Mouse (Mus musculus): ENCODE measurements around the gene Fst. TPM values are rescaled to one million over a fixed set of nuclear protein-coding genes. Genes with fewer than 3 reads are reported as not detected.

Fst gene
- polyA plus RNA-seq, 1 experiment from 2014 or later: 47.2 TPM

- Histone ChIP-seq H3K9me3 (ENCODE audit: control insufficient read depth, low read length) (no peaks in the 10 kb centered on the region), H3K9ac (ENCODE audit: low read depth, low read length) (no peak overlapping the region; the same call in 1 of the 2 replicates), H3K27ac (replicated peaks; ENCODE audit: low read depth, low read length) (no peak overlapping the region), H3K36me3 (ENCODE audit: control insufficient read depth, insufficient read depth, low read length) (peaks cover 7% of the 10 kb centered on the region; the same call in 1 of the 2 replicates), H3K4me2 (ENCODE audit: low read depth, low read length) (peak overlapping the region; percentile 98), H3K27me3 (replicated peaks; ENCODE audit: control insufficient read depth, insufficient read depth, low read length) (peaks cover 36% of the 10 kb centered on the region), H3K4me3 (ENCODE audit: low read depth, low read length) (peak overlapping the region; percentile 64), H3K4me1 (ENCODE audit: control insufficient read depth, insufficient read depth, low read length) (peaks cover 10% of the 10 kb centered on the region)
- WGBS: 27% methylated on average over 13 of the region's 13 CpGs
- no peak for ATAC-seq (ENCODE audit: low read depth)
- no peak for DNase-seq (ENCODE audit: low spot score)
These were observed 3.0 kb downstream of the Fst start for GRCm38 (mm10) chr13:114455788-114456187.

DNA sequence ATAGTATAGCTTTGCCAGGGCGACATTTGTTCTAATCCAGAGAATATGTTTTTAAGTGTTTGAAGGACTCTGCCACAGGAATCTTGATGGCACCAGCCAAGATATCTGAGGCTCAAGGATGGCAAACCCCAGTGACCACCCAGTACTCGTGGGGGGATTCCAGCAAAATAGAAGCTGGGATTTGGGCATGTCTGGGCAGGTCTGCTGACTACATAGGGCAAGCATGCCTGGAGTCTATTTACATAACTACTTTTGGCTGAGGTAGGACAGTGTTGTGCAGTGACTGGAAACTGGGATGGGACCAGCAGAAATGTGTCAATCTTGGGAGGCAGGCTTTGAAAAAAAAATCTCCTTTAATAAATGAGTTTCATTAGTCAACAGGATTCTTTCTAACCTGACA is 11.5 kb downstream of the Fst start:
- Histone ChIP-seq H3K9ac (ENCODE audit: low read depth, low read length) (no peak overlapping the region), H3K4me1 (ENCODE audit: control insufficient read depth, insufficient read depth, low read length) (no peaks in the 10 kb centered on the region), H3K36me3 (ENCODE audit: control insufficient read depth, insufficient read depth, low read length) (peaks cover 7% of the 10 kb centered on the region; the same call in 1 of the 2 replicates), H3K4me2 (ENCODE audit: low read depth, low read length) (no peak overlapping the region), H3K9me3 (ENCODE audit: control insufficient read depth, low read length) (no peaks in the 10 kb centered on the region), H3K27me3 (replicated peaks; ENCODE audit: control insufficient read depth, insufficient read depth, low read length) (no peaks in the 10 kb centered on the region), H3K4me3 (ENCODE audit: low read depth, low read length) (no peak overlapping the region), H3K27ac (replicated peaks; ENCODE audit: low read depth, low read length) (no peak overlapping the region)
- ATAC-seq (ENCODE audit: low read depth) (no peak), DNase-seq (ENCODE audit: low spot score) (no peak)
- 68% methylated on average over 2 of the region's 2 CpGs for WGBS

DNA sequence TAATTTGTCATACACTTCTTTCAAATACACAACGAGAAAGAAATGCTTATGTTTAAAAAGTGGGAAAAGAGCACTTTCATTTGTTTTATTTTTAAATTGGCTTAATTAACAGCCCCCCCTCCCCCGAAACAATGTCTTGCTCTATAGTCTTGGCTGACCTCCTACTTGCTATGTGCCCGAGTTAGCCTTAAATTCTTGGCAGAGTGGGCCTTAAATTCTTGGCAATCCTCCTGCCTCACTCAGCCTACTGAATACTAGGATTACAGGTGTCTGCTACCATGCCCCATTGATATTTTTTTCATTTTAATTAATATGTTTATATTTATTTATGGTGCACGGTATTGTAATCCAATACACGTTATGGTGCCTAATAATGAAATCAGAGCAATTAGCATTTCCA is 26.3 kb downstream of the Fst start:
- WGBS: 71% methylated on average over 5 of the region's 5 CpGs
- no peak overlapping the region for H3K4me2 ChIP-seq (ENCODE audit: low read depth, low read length)
- H3K4me3 ChIP-seq (ENCODE audit: low read depth, low read length): no peak overlapping the region
- H3K36me3 ChIP-seq (ENCODE audit: control insufficient read depth, insufficient read depth, low read length): no peaks in the 10 kb centered on the region
- no peak overlapping the region for H3K9ac ChIP-seq (ENCODE audit: low read depth, low read length)
- ATAC-seq (ENCODE audit: low read depth) (no peak), DNase-seq (ENCODE audit: low spot score) (no peak)
- no peaks in the 10 kb centered on the region for H3K27me3 ChIP-seq (replicated peaks; ENCODE audit: control insufficient read depth, insufficient read depth, low read length)
- no peaks in the 10 kb centered on the region for H3K9me3 ChIP-seq (ENCODE audit: control insufficient read depth, low read length)
- H3K27ac ChIP-seq (replicated peaks; ENCODE audit: low read depth, low read length): no peak overlapping the region
- H3K4me1 ChIP-seq (ENCODE audit: control insufficient read depth, insufficient read depth, low read length): no peaks in the 10 kb centered on the region

GRCm38 (mm10) chr13:114425230-114425629 is 33.5 kb downstream of the Fst start:
- H3K27ac ChIP-seq (replicated peaks; ENCODE audit: low read depth, low read length): no peak overlapping the region

GRCm38 (mm10) chr13:114420235-114420634 is 38.5 kb downstream of the Fst start:
- no peaks in the 10 kb centered on the region for H3K27me3 ChIP-seq (replicated peaks; ENCODE audit: control insufficient read depth, insufficient read depth, low read length)
- ATAC-seq (ENCODE audit: low read depth): no peak
- no peaks in the 10 kb centered on the region for H3K9me3 ChIP-seq (ENCODE audit: control insufficient read depth, low read length)
- 63% methylated on average over 8 of the region's 8 CpGs for WGBS
- no peak overlapping the region for H3K4me3 ChIP-seq (ENCODE audit: low read depth, low read length)
- H3K4me2 ChIP-seq (ENCODE audit: low read depth, low read length): no peak overlapping the region
- DNase-seq (ENCODE audit: low spot score): no peak
- H3K4me1 ChIP-seq (ENCODE audit: control insufficient read depth, insufficient read depth, low read length): no peaks in the 10 kb centered on the region
- no peak overlapping the region for H3K9ac ChIP-seq (ENCODE audit: low read depth, low read length)
- no peak overlapping the region for H3K27ac ChIP-seq (replicated peaks; ENCODE audit: low read depth, low read length)
- H3K36me3 ChIP-seq (ENCODE audit: control insufficient read depth, insufficient read depth, low read length): no peaks in the 10 kb centered on the region

More at GRCm38 (mm10) chr13:114425230-114425629, 33.5 kb downstream of the Fst start:
- Histone ChIP-seq H3K4me3 (ENCODE audit: low read depth, low read length) (no peak overlapping the region), H3K9me3 (ENCODE audit: control insufficient read depth, low read length) (no peaks in the 10 kb centered on the region), H3K4me2 (ENCODE audit: low read depth, low read length) (no peak overlapping the region), H3K9ac (ENCODE audit: low read depth, low read length) (no peak overlapping the region), H3K4me1 (ENCODE audit: control insufficient read depth, insufficient read depth, low read length) (no peaks in the 10 kb centered on the region), H3K27me3 (replicated peaks; ENCODE audit: control insufficient read depth, insufficient read depth, low read length) (no peaks in the 10 kb centered on the region), H3K36me3 (ENCODE audit: control insufficient read depth, insufficient read depth, low read length) (no peaks in the 10 kb centered on the region)
- DNase-seq (ENCODE audit: low spot score) (no peak), ATAC-seq (ENCODE audit: low read depth) (no peak)
- WGBS: 94% methylated on average over 5 of the region's 5 CpGs

DNA sequence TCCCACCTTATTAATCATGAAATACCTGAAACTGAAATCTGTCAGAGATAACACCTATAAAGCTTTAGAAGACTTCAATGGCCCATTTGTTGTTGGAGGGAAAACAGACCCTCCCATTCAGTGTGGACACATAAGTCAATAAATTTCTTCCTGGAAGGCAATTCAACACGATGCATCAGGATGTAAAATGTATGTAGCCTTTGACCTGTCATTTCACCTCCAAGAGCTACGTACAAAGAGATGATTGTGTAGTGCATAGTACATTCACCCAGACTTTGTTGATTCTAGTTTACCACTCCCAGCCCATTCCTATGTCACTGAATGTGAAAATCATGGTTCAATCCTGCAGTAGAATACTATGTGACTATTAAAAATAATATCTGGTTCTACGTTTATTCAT is 39.4 kb downstream of the Fst start:
- Histone ChIP-seq H3K27ac (replicated peaks; ENCODE audit: low read depth, low read length) (no peak overlapping the region), H3K9me3 (ENCODE audit: control insufficient read depth, low read length) (no peaks in the 10 kb centered on the region), H3K4me3 (ENCODE audit: low read depth, low read length) (no peak overlapping the region), H3K27me3 (replicated peaks; ENCODE audit: control insufficient read depth, insufficient read depth, low read length) (no peaks in the 10 kb centered on the region), H3K4me2 (ENCODE audit: low read depth, low read length) (no peak overlapping the region), H3K36me3 (ENCODE audit: control insufficient read depth, insufficient read depth, low read length) (no peaks in the 10 kb centered on the region), H3K4me1 (ENCODE audit: control insufficient read depth, insufficient read depth, low read length) (no peaks in the 10 kb centered on the region), H3K9ac (ENCODE audit: low read depth, low read length) (no peak overlapping the region)
- DNase-seq (ENCODE audit: low spot score) (no peak), ATAC-seq (ENCODE audit: low read depth) (no peak)
- 56% methylated on average over 3 of the region's 3 CpGs for WGBS

DNA sequence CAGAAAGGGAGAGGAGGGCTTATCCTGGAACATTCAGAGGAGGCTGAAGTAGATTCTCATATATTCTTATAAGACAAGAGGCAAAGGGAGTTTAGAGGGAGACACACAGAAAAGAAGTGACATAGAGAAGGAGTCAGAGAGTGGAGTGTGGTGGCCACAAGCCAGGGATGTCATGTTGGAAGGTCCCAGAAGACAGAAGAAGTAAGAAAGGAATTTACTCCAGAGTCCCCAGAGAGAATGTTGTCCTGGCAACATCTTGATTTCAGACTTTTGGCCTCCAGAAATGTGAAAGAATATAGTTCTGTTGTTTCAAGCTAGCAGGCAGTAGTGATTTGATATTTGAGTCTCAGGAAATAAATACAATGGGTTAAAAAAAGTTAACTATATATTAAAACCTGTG is 46.4 kb downstream of the Fst start:
- ATAC-seq (ENCODE audit: low read depth): no peak
- no peaks in the 10 kb centered on the region for H3K27me3 ChIP-seq (replicated peaks; ENCODE audit: control insufficient read depth, insufficient read depth, low read length)
- peak; percentile 18 for DNase-seq (ENCODE audit: low spot score)

GRCm38 (mm10) chr13:114406866-114407265 is 51.9 kb downstream of the Fst start:
- no peaks in the 10 kb centered on the region for H3K9me3 ChIP-seq (ENCODE audit: control insufficient read depth, low read length)
- H3K27ac ChIP-seq (replicated peaks; ENCODE audit: low read depth, low read length): no peak overlapping the region
- H3K9ac ChIP-seq (ENCODE audit: low read depth, low read length): no peak overlapping the region
- no peak overlapping the region for H3K4me2 ChIP-seq (ENCODE audit: low read depth, low read length)
- no peaks in the 10 kb centered on the region for H3K27me3 ChIP-seq (replicated peaks; ENCODE audit: control insufficient read depth, insufficient read depth, low read length)
- WGBS: 16% methylated on average over 5 of the region's 5 CpGs
- no peak overlapping the region for H3K4me3 ChIP-seq (ENCODE audit: low read depth, low read length)
- no peaks in the 10 kb centered on the region for H3K36me3 ChIP-seq (ENCODE audit: control insufficient read depth, insufficient read depth, low read length)
- no peaks in the 10 kb centered on the region for H3K4me1 ChIP-seq (ENCODE audit: control insufficient read depth, insufficient read depth, low read length)
- ATAC-seq (ENCODE audit: low read depth): no peak
- DNase-seq (ENCODE audit: low spot score): no peak

More for the DNA sequence above, 46.4 kb downstream of the Fst start:
- H3K4me1 ChIP-seq (ENCODE audit: control insufficient read depth, insufficient read depth, low read length): no peaks in the 10 kb centered on the region
- H3K27ac ChIP-seq (replicated peaks; ENCODE audit: low read depth, low read length): no peak overlapping the region
- H3K4me2 ChIP-seq (ENCODE audit: low read depth, low read length): no peak overlapping the region
- no peak overlapping the region for H3K4me3 ChIP-seq (ENCODE audit: low read depth, low read length)
- H3K9ac ChIP-seq (ENCODE audit: low read depth, low read length): no peak overlapping the region
- no peaks in the 10 kb centered on the region for H3K36me3 ChIP-seq (ENCODE audit: control insufficient read depth, insufficient read depth, low read length)
- H3K9me3 ChIP-seq (ENCODE audit: control insufficient read depth, low read length): no peaks in the 10 kb centered on the region

DNA sequence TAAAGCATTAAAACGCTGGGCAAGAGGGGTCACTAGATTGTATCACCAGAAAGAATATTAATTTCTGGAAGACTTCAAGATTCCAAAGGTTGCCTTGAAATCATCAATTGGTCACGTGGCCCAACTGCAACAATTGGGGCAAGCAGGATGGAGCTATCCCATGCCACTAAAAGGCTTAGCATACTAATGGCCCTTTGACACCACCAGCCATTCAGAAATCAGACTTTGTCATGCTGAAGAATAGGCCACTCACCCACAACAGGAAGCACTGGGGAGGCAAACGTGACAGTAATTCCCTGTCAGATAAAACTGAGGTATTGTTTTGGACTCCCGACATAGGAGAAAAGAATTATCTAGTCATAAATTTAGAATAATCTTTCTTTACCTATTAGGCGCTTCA is 52.3 kb downstream of the Fst start:
- 24% methylated on average over 5 of the region's 5 CpGs for WGBS
- Histone ChIP-seq H3K4me2 (ENCODE audit: low read depth, low read length) (no peak overlapping the region), H3K9ac (ENCODE audit: low read depth, low read length) (no peak overlapping the region), H3K36me3 (ENCODE audit: control insufficient read depth, insufficient read depth, low read length) (no peaks in the 10 kb centered on the region), H3K27ac (replicated peaks; ENCODE audit: low read depth, low read length) (no peak overlapping the region), H3K4me1 (ENCODE audit: control insufficient read depth, insufficient read depth, low read length) (no peaks in the 10 kb centered on the region), H3K9me3 (ENCODE audit: control insufficient read depth, low read length) (no peaks in the 10 kb centered on the region), H3K4me3 (ENCODE audit: low read depth, low read length) (no peak overlapping the region), H3K27me3 (replicated peaks; ENCODE audit: control insufficient read depth, insufficient read depth, low read length) (no peaks in the 10 kb centered on the region)
- ATAC-seq (ENCODE audit: low read depth) (no peak), DNase-seq (ENCODE audit: low spot score) (no peak)
